Mouse (Mus musculus): Measurements from ENCODE around the gene Sec24b.

- TF ChIP-seq CTCF (IDR thresholded peaks at IDR 0.05; ENCODE audit: low read depth, low read length) (no peak), POLR2AphosphoS5 (IDR thresholded peaks at IDR 0.05; ENCODE audit: insufficient replicate concordance, low read depth, low read length) (no peak), GATA1 (IDR thresholded peaks at IDR 0.05; ENCODE audit: borderline replicate concordance, low read length) (no peak)
Measured at GRCm38 (mm10) chr3:130011236-130011635, 50.1 kb downstream of the Sec24b start.

All from G1E (cell line).